Mouse (Mus musculus) mesoderm, embryonic 11.5 days (tissue): Measurements from ENCODE around the gene Chrng.
A peak's percentile ranks its signal among the peaks of the same experiment; 100 is the strongest.

Experiments
- DNase-seq: peaks from one replicate; pipeline ENCODE4 v3.0.0-alpha.2; 2012; ENCODE audit warnings: low read depth, low spot score

Chrng gene

GRCm38 (mm10) chr1:87198119-87199065 lies 6.1 kb upstream of the Chrng start:
- no peak for DNase-seq

- no peak for DNase-seq
Observed at GRCm38 (mm10) chr1:87200811-87201210, 3.6 kb upstream of the Chrng start.

- no peak for DNase-seq
Observed at GRCm38 (mm10) chr1:87201848-87202247, 2.6 kb upstream of the Chrng start.

GRCm38 (mm10) chr1:87203779-87204178 lies 678 bp upstream of the Chrng start:
- no peak for DNase-seq

GRCm38 (mm10) chr1:87205038-87205437 lies 581 bp downstream of the Chrng start:
- DNase-seq = no peak

GRCm38 (mm10) chr1:87205502-87205901 lies 1.0 kb downstream of the Chrng start:
- DNase-seq = peak; percentile 32

GRCm38 (mm10) chr1:87206339-87206738 lies 1.9 kb downstream of the Chrng start:
- DNase-seq = no peak

GRCm38 (mm10) chr1:87211431-87211830 lies 7.0 kb downstream of the Chrng start:
- DNase-seq = no peak

GRCm38 (mm10) chr1:87213735-87214704 lies 9.6 kb downstream of the Chrng start, which contains the start of gene Eif4e2:
Gene Eif4e2, plus strand, starts transcription at chr1:87213914.
- peak; percentile 95 for DNase-seq

- no peak for DNase-seq
Observed at GRCm38 (mm10) chr1:87214748-87215147, 10.3 kb downstream of the Chrng start.

GRCm38 (mm10) chr1:87217938-87218337 lies 13.5 kb downstream of the Chrng start:
- DNase-seq = no peak

- DNase-seq = no peak
Observed at GRCm38 (mm10) chr1:87225739-87226138, 21.3 kb downstream of the Chrng start.

- no peak for DNase-seq
Observed at GRCm38 (mm10) chr1:87226409-87227159, 22.1 kb downstream of the Chrng start.

- DNase-seq = no peak
Observed at GRCm38 (mm10) chr1:87227160-87227550, 22.7 kb downstream of the Chrng start.

- no peak for DNase-seq
Observed at GRCm38 (mm10) chr1:87230606-87231005, 26.1 kb downstream of the Chrng start.

GRCm38 (mm10) chr1:87232197-87232596 lies 27.7 kb downstream of the Chrng start:
- DNase-seq = no peak

GRCm38 (mm10) chr1:87239056-87239455 lies 34.6 kb downstream of the Chrng start:
- DNase-seq = no peak

GRCm38 (mm10) chr1:87243021-87243420 lies 38.6 kb downstream of the Chrng start:
- DNase-seq = no peak

- DNase-seq = no peak
Observed at GRCm38 (mm10) chr1:87245430-87245829, 41.0 kb downstream of the Chrng start.

- peak; percentile 85 for DNase-seq
Observed at GRCm38 (mm10) chr1:87245929-87246815, 41.7 kb downstream of the Chrng start.
